Mouse (Mus musculus) liver, postnatal 0 days (tissue): ENCODE measurements at regions not wholly inside any gene's neighbourhood (a gene's known extent, or its start where the extent isn't known, plus 50 kb on each side); places are given as distances from the start of the nearest gene placed in this dataset.

Source experiments
- ATAC-seq: fragments of 200-750 bp; cut with Nextera tagmentation; 2 replicates; pipeline ENCODE4 v1.8.0; 2017; ENCODE audit warnings: mild to moderate bottlenecking, moderate library complexity
- DNase-seq: peaks from one replicate; pipeline ENCODE4 v3.0.0-alpha.2; 2016
- H3K27ac ChIP-seq: fragments of 300-500 bp; sonication (generic); 2 replicates; pipeline ENCODE4 v1.5.1; 2014; ENCODE audit warnings: antibody characterized with exemption, moderate library complexity, mild to moderate bottlenecking, low read depth
- H3K27me3 ChIP-seq: fragments of 300-500 bp; sonication (generic); 2 replicates; pipeline ENCODE4 v1.6.1; 2014; ENCODE audit warnings: low read length, control low read depth, mixed read lengths; ENCODE audit not compliant: insufficient read depth
- H3K36me3 ChIP-seq: fragments of 300-500 bp; sonication (generic); replicated peaks from 2 replicates; pipeline ENCODE4 v1.6.1; 2014; ENCODE audit warnings: mild to moderate bottlenecking, control low read depth, low read length, moderate library complexity, mixed read lengths; ENCODE audit not compliant: insufficient read depth
- H3K4me1 ChIP-seq: fragments of 300-500 bp; sonication (generic); 2 replicates; pipeline ENCODE4 v1.6.1; 2014; ENCODE audit warnings: antibody characterized with exemption, mild to moderate bottlenecking, control low read depth; ENCODE audit not compliant: insufficient read depth
- H3K4me2 ChIP-seq: fragments of 300-500 bp; sonication (generic); 2 replicates; pipeline ENCODE4 v1.6.1; 2014; ENCODE audit warnings: low read depth, mild to moderate bottlenecking, low read length, moderate library complexity, mixed read lengths
- H3K4me3 ChIP-seq: fragments of 300-500 bp; sonication (generic); 2 replicates; pipeline ENCODE4 v1.5.1; 2014; ENCODE audit warnings: low read depth, low read length
- H3K9ac ChIP-seq: fragments of 300-500 bp; sonication (generic); replicated peaks from 2 replicates; pipeline ENCODE4 v1.6.1; 2014; ENCODE audit warnings: mild to moderate bottlenecking, moderate library complexity
- H3K9me3 ChIP-seq: fragments of 300-500 bp; sonication (generic); 2 replicates; pipeline ENCODE4 v1.6.1; 2016; ENCODE audit warnings: mild to moderate bottlenecking, control low read depth, low read length, mixed read lengths
- CTCF ChIP-seq: sonication (generic); IDR thresholded peaks from 2 replicates; pipeline ENCODE4 v1.5.1; 2016; ENCODE audit warnings: antibody characterized with exemption, low read depth
- EP300 ChIP-seq: IDR thresholded peaks from 2 replicates; pipeline ENCODE4 v1.6.1; 2016; ENCODE audit warnings: antibody characterized with exemption, low read depth, mild to moderate bottlenecking
- WGBS: fragments of 180-500 bp; shearing (Covaris S2); extraction: QIAGEN DNeasy Blood & Tissue Kit; methylation state at CpG from one replicate; pipeline ENCODE4 v1.1.7; 2014; ENCODE audit not compliant: insufficient replicate concordance; 5-methylcytosine and 5-hydroxymethylcytosine counted together

DNA sequence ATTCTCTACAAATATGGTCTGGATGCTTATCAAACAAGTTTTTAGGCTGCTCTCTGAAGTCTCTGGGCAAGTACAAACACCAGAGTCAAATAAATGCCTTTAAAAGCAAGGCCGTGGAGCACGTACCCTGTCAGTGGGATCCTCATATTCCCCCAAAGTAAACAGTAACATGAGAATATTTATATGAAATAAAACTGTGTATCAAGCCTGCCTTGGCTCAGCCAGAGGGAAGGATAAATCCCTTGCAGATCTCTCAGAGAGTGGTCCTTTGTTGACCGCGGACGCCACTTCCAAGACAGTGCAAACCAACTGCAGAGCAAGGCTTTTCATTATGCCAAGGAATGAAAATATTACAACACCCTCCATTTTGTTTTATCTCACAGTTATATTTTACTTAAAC lies 104.8 kb upstream of the 1700066M21Rik start:
- H3K4me2 ChIP-seq, result no peak overlapping the region
- H3K27ac ChIP-seq, result no peak overlapping the region
- 86% methylated on average over 5 of the region's 5 CpGs for WGBS
- H3K27me3 ChIP-seq, result no peaks in the 10 kb centered on the region
- H3K4me3 ChIP-seq, result no peak overlapping the region
- TF ChIP-seq EP300 (no peak), CTCF (no peak)
- DNase-seq, result no peak
- H3K4me1 ChIP-seq, result no peaks in the 10 kb centered on the region
- H3K36me3 ChIP-seq, result no peaks in the 10 kb centered on the region
- no peaks in the 10 kb centered on the region for H3K9me3 ChIP-seq
- no peak for ATAC-seq
- no peak overlapping the region for H3K9ac ChIP-seq

DNA sequence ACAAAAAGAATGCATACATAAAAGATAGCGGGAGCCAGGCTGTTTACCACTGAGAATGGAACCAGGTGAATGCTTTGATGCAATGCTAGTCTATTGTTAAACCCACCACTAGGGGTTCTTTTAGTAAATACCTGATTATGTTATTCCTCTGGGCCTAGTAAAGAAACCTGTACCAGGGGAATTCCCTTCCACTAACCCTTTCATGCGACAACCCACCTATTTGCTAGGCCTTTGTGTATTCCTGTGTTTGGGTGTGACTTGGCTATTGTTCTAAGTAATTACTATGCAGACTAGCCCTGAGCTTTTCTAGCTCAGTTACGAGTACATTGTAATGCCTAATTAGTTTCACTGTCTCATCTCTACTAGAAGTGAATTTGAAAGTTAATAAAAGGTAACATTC lies 95.9 kb upstream of the 1700066M21Rik start:
- no peaks in the 10 kb centered on the region for H3K36me3 ChIP-seq
- H3K4me3 ChIP-seq, result no peak overlapping the region
- H3K4me2 ChIP-seq, result no peak overlapping the region
- no peaks in the 10 kb centered on the region for H3K9me3 ChIP-seq
- ATAC-seq, result no peak
- no peak for DNase-seq
- no peak for TF ChIP-seq EP300
- TF ChIP-seq CTCF, result no peak
- no peaks in the 10 kb centered on the region for H3K4me1 ChIP-seq
- no peaks in the 10 kb centered on the region for H3K27me3 ChIP-seq
- H3K9ac ChIP-seq, result no peak overlapping the region
- 83% methylated on average over 3 of the region's 3 CpGs for WGBS
- H3K27ac ChIP-seq, result no peak overlapping the region

DNA sequence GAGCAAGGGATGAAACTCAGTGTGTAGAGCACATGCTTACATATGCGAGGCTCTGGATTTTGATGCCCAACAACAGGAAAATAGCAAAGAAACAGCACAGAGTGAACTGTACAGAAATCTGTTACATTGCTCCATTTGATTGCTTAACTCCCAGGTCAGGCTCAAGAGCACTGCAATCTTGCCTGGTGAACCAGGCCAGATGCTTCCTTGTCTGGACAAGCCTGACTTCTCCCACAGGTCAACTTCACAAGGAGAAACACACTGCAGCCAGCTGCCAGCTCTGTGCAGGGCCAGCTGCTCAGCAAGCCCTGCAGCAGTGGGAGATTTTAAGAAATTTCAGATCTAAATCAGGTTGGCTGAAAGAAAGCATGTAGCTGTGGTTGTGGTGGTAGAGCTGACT lies 81.2 kb upstream of the 1700066M21Rik start:
- Histone ChIP-seq H3K27me3 (no peaks in the 10 kb centered on the region), H3K4me2 (no peak overlapping the region), H3K36me3 (no peaks in the 10 kb centered on the region), H3K9me3 (no peaks in the 10 kb centered on the region), H3K27ac (no peak overlapping the region), H3K4me1 (no peaks in the 10 kb centered on the region), H3K9ac (no peak overlapping the region), H3K4me3 (no peak overlapping the region)
- DNase-seq (no peak), ATAC-seq (no peak)
- WGBS, result 75% methylated on average over 1 of the region's 1 CpGs
- TF ChIP-seq CTCF, result no peak
- TF ChIP-seq EP300, result no peak

GRCm38 (mm10) chr1:57298557-57298956 lies 78.9 kb upstream of the 1700066M21Rik start:
- H3K36me3 ChIP-seq, result no peaks in the 10 kb centered on the region
- no peak overlapping the region for H3K4me3 ChIP-seq
- DNase-seq, result no peak
- no peak overlapping the region for H3K27ac ChIP-seq
- no peak overlapping the region for H3K4me2 ChIP-seq
- no peaks in the 10 kb centered on the region for H3K27me3 ChIP-seq
- 65% methylated on average over 5 of the region's 5 CpGs for WGBS
- no peak for ATAC-seq
- H3K9ac ChIP-seq, result no peak overlapping the region
- TF ChIP-seq EP300 (no peak), CTCF (no peak)
- no peaks in the 10 kb centered on the region for H3K4me1 ChIP-seq
- no peaks in the 10 kb centered on the region for H3K9me3 ChIP-seq

GRCm38 (mm10) chr1:57301260-57301979 lies 76.0 kb upstream of the 1700066M21Rik start:
- no peaks in the 10 kb centered on the region for H3K9me3 ChIP-seq
- TF ChIP-seq CTCF, result no peak
- no peak for TF ChIP-seq EP300
- no peak overlapping the region for H3K9ac ChIP-seq
- no peak overlapping the region for H3K4me3 ChIP-seq
- H3K27ac ChIP-seq, result no peak overlapping the region
- ATAC-seq (no peak), DNase-seq (no peak)
- H3K4me1 ChIP-seq, result no peaks in the 10 kb centered on the region
- no peaks in the 10 kb centered on the region for H3K27me3 ChIP-seq
- no peaks in the 10 kb centered on the region for H3K36me3 ChIP-seq
- no peak overlapping the region for H3K4me2 ChIP-seq
- 63% methylated on average over 8 of the region's 8 CpGs for WGBS

DNA sequence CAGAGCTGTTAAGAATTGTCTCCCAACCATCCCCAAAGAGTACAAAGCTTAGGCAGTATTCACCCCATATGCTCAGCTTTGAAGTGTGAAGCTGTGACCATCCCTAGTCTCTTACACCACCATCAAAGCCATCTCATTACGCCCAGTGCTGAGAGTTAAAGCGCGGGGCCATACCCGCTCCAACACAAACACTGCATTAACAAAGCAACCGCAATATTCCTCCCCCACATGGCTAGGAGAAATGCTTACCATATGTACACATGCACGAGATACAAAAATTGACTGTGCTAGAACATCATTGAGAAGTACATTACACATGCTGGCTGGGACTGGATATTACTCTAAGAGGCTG lies 75.5 kb upstream of the 1700066M21Rik start:
- Histone ChIP-seq H3K4me1 (no peaks in the 10 kb centered on the region), H3K36me3 (no peaks in the 10 kb centered on the region), H3K9ac (no peak overlapping the region), H3K9me3 (no peaks in the 10 kb centered on the region), H3K27ac (no peak overlapping the region), H3K27me3 (no peaks in the 10 kb centered on the region), H3K4me2 (no peak overlapping the region), H3K4me3 (no peak overlapping the region)
- ATAC-seq (no peak), DNase-seq (no peak)
- TF ChIP-seq EP300, result no peak
- 76% methylated on average over 6 of the region's 6 CpGs for WGBS

DNA sequence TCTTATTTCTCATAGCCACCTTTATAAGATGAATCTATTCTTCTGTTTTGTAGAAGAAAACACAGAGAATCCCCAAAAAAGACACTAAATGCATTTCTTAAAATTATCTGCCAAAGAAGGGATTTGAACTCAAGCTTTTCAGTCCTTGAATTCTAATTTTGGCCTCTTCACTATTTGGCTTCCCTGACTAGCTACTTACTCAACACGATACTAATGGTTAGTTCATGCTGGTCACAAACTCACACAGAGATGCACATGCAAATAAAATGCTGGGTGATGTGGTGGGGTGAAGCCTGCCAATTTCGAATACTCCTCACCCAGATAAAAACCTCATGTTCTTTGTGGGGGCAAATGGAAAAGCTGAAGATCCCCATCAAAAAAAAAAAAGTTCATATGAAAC lies 72.7 kb upstream of the 1700066M21Rik start:
- WGBS, result 72% methylated on average over 2 of the region's 2 CpGs
- Histone ChIP-seq H3K27ac (no peak overlapping the region), H3K36me3 (no peaks in the 10 kb centered on the region), H3K27me3 (no peaks in the 10 kb centered on the region), H3K4me1 (no peaks in the 10 kb centered on the region), H3K4me3 (no peak overlapping the region), H3K9me3 (no peaks in the 10 kb centered on the region), H3K9ac (no peak overlapping the region), H3K4me2 (no peak overlapping the region)
- TF ChIP-seq CTCF (no peak), EP300 (no peak)
- ATAC-seq (no peak), DNase-seq (no peak)
